Mouse (Mus musculus): Measurements from ENCODE around the gene Borcs6. TPM values are rescaled to one million over a fixed set of nuclear protein-coding genes. Genes with fewer than 3 reads are reported as not detected.
A peak's percentile ranks its signal among the peaks of the same experiment; 100 is the strongest.

Gene Borcs6
- total RNA-seq, 2 experiments from 2014 or later = 16.7 to 19.3 TPM

DNA sequence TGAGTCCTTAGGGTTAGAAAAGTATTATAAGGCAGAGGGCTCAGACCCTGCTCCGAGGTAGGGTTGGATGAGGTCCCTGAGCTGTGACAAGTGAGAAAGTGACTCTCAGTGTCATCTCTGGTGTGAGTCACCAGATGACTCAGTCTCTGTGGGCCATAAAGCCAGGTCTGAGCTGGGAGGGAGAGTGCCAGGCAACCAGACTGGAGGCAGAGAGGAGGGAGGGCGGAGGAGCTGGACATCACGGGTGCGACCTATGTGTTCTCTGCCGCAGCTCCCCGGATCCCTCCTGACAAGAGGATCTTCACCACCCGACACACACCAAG lies 42.8 kb downstream of the Borcs6 start:
- DNase-seq = peak in 1 of 2 experiments; percentile 15

GRCm38 (mm10) chr11:69103121-69103520 lies 43.6 kb downstream of the Borcs6 start:
- DNase-seq = peak in 1 of 2 experiments; percentile 13

- DNase-seq = peak in 1 of 2 experiments; percentile 10
Observed at GRCm38 (mm10) chr11:69103531-69104435, 44.3 kb downstream of the Borcs6 start.

DNA sequence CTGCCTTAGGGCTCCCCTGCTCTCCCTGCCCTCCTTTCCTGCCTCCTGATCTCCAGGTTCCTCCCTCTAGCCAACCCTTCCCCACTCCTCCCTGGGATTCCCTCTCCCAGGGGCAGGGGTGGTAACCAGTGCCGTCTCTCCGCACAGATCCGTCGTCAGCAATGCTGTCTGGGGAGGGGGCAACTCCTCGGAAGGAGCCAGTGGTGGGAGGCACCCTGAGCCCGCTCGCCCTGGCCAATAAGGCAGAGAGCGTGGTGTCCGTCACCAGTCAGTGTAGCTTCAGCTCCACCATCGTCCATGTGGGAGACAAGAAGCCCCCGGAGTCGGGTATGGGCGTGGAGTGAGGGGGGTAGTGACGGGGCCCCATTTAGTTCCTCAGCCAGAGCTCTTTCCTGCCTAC lies 45.0 kb downstream of the Borcs6 start:
- peak in 1 of 2 experiments; percentile 10 for DNase-seq

GRCm38 (mm10) chr11:69105227-69105626 lies 45.7 kb downstream of the Borcs6 start:
- DNase-seq = peak in 1 of 2 experiments; percentile 7

DNA sequence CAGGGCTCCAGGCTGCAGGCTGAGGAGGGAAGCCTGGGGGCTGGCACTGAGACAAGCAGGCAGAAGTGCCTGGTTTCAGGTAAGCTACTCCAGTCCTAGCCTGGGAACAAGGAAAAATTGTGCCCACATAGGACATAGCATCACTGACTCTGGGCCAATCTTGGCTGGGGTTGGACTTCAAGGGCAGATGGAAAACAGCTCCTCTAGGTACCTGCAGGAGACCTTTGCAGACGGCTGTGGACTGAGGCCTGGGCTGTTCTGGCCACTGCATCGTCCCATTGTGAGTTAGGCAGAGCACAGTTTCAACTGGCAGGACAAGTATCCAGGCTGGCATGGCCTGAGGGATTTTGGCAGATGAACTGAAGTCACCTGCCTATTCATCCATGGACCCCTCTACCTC lies 46.3 kb downstream of the Borcs6 start:
- DNase-seq = peak in 1 of 2 experiments; percentile 18

DNA sequence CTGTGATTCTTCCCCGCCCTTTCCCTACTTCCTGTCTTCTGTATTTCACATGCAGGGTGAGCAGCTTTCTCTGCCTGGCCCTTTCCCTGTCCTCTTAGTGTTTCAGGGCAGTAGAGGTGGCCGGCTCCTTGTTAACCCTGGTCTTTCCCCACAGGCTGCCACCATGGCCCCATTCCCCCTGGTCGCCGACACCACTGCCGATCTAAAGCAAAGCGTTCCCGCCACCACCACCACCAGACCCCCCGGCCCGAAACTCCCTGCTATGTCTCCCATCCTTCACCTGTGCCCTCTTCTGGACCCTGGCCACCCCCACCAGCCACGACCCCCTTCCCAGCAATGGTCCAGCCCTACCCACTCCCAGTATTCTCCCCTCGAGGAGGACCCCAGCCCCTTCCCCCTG lies 46.8 kb downstream of the Borcs6 start:
- peak in 1 of 2 experiments; percentile 17 for DNase-seq

DNA sequence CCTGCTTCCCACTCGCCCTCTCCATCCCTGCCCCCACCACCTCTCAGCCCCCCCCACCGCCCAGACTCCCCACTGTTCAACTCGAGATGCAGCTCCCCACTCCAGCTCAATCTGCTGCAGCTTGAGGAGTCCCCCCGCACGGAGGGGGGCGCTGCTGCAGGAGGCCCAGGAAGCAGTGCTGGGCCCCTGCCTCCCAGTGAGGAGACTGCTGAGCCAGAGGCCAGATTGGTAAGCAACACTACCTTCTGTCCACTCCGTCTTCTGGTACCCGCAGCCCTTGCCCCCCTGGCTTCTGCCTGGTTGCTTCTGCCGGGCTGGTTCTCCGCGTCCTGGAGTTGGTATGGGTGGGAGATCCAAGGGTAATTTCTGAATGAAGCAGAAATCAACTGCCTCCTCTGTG lies 47.3 kb downstream of the Borcs6 start:
- peak in 1 of 2 experiments; percentile 9 for DNase-seq

- peak in 1 of 2 experiments; percentile 22 for DNase-seq
Observed at GRCm38 (mm10) chr11:69107676-69108075, 48.2 kb downstream of the Borcs6 start.

DNA sequence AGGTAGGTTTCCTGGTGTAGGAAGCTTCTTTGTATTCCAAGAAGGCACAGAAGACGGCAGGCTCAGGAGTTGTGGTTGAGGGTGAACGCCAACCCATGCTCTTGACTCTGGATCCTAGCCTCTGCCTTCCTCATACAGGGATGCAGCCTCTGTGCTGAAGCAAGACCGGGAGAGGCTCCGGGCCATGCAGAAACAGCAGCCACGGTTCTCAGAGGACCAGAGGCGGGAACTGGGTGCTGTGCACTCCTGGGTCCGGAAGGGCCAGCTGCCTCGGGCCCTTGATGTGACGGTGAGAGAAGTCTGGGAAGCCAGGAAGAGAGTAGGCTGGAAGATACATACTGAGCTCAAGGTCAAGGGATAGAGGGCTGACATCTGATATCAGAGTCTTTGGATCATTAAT lies 48.7 kb downstream of the Borcs6 start:
- DNase-seq = no peak

GRCm38 (mm10) chr11:69109032-69109900 lies 49.7 kb downstream of the Borcs6 start:
- peak in 1 of 2 experiments; percentile 30 for DNase-seq

DNA sequence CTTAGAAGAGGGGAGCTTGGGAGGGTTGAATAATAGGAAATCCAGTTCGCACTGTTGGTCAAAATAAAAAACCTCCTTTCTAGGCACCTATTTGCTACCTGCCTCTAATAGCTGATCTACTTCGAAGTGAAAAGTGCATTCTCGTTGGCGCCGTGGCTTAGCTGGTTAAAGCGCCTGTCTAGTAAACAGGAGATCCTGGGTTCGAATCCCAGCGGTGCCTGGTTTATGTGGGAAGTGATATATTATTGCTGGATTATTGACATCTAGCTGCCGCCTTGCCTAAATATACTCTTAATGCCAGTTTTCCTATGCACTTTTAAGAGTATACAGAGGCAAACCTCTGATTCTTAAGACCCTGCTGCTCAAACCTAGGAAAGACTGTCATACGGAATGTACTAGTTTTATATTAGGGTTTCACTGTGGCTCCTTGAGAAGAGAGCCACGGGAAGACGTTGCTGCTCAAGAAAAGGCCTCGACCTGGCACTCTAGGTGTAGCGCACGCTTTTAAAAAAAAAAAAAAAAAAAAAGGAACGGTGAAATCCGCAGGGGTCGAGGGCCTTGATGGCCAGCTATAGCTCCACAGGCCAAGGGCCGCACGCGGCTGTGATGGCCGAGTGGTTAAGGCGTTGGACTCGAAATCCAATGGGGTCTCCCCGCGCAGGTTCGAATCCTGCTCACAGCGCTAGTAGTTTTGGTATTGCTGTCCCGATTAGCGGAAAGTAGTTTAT lies 51.0 kb downstream of the Borcs6 start:
- DNase-seq = peak; percentile 91 to 97

Other genes with a start within 250 kb of the Borcs6 start
- 10 to 100 TPM; 61.2 to 64.3 TPM for gene Ndel1, start 187.9 kb upstream of the Borcs6 start, total RNA-seq (2021)
- under 1 TPM; 0.15 to 0.21 TPM for gene Rnf222, start 171.2 kb upstream of the Borcs6 start, total RNA-seq (2021)
- 100 to 1,000 TPM; 679 to 731 TPM for gene Rpl26, start 158.1 kb upstream of the Borcs6 start, total RNA-seq (2021)
- not detected for gene Odf4, start 132.6 kb upstream of the Borcs6 start, total RNA-seq (2021)
- 10 to 100 TPM; 20.6 to 23.5 TPM for gene Arhgef15, start 102.2 kb upstream of the Borcs6 start, total RNA-seq (2021)
- gene Slc25a35, start 91.6 kb upstream of the Borcs6 start, total RNA-seq (2021) = 1 to 10 TPM; 4.8 to 9.3 TPM
- gene Rangrf, start 84.5 kb upstream of the Borcs6 start, total RNA-seq (2021) = 100 to 1,000 TPM in 1 of 2 experiments, 10 to 100 TPM in 1; 87.5 to 102 TPM
- gene Pfas, start 51.3 kb upstream of the Borcs6 start, total RNA-seq (2021) = 1 to 10 TPM; 5.4 to 6.2 TPM
- gene Ctc1, start 43.8 kb upstream of the Borcs6 start, total RNA-seq (2021) = 10 to 100 TPM; 10.9 to 13.9 TPM
- gene Aurkb, start 14.1 kb upstream of the Borcs6 start, total RNA-seq (2021) = 1 to 10 TPM in 1 of 2 experiments, under 1 TPM in 1; 0.67 to 1.5 TPM
- 1 to 10 TPM; 5.3 to 7.0 TPM for gene Tmem107, start 11.1 kb downstream of the Borcs6 start, total RNA-seq (2021)
- gene Vamp2, start 28.8 kb downstream of the Borcs6 start, total RNA-seq (2021) = 10 to 100 TPM; 53.9 to 55.4 TPM
- gene Per1, start 35.5 kb downstream of the Borcs6 start, total RNA-seq (2021) = 10 to 100 TPM; 38.8 to 48.5 TPM
- gene Hes7, start 60.7 kb downstream of the Borcs6 start, total RNA-seq (2021) = under 1 TPM in 1 of 2 experiments, not detected in 1; 0.15 TPM
- under 1 TPM; 0.23 to 0.27 TPM for gene 9130213A22Rik, start 62.9 kb downstream of the Borcs6 start, total RNA-seq (2021)
- gene Aloxe3, start 66.2 kb downstream of the Borcs6 start, total RNA-seq (2021) = not detected
- not detected for gene Alox12b, start 97.3 kb downstream of the Borcs6 start, total RNA-seq (2021)
- gene Alox8, start 138.1 kb downstream of the Borcs6 start, total RNA-seq (2021) = 1 to 10 TPM; 1.1 to 2.2 TPM
- 1 to 10 TPM; 1.3 to 1.5 TPM for gene Gucy2e, start 177.3 kb downstream of the Borcs6 start, total RNA-seq (2021)